Mouse (Mus musculus): ENCODE results near the gene Rgl1. TPM values are rescaled to one million over a fixed set of nuclear protein-coding genes. Genes with fewer than 3 reads are reported as not detected.
A peak's percentile ranks its signal among the peaks of the same experiment; 100 is the strongest.

Gene Rgl1
- polyA plus RNA-seq, 1 experiment, result 7.6 TPM

GRCm38 (mm10) chr1:152761791-152762190 lies 4.4 kb downstream of the Rgl1 start:
- Histone ChIP-seq H3K27me3 (ENCODE audit: control insufficient read depth, insufficient read depth, insufficient read length) (no peaks in the 10 kb centered on the region), H3K4me3 (ENCODE audit: insufficient read depth, poor library complexity, severe bottlenecking) (no peak overlapping the region), H3K79me3 (ENCODE audit: low read depth) (no peaks in the 10 kb centered on the region), H3K79me2 (ENCODE audit: control insufficient read depth, insufficient read depth) (peaks cover 2% of the 10 kb centered on the region), H3ac (ENCODE audit: control insufficient read depth, insufficient read length, low read depth) (no peak overlapping the region), H3K36me3 (ENCODE audit: control insufficient read depth, insufficient read depth) (no peaks in the 10 kb centered on the region)
- TF ChIP-seq MYOD1 (IDR thresholded peaks at IDR 0.05; ENCODE audit: control insufficient read depth, insufficient read length, low read depth) (no peak), MYOG (IDR thresholded peaks at IDR 0.05; ENCODE audit: control insufficient read depth, extremely low read depth, insufficient read length) (no peak), CEBPB (IDR thresholded peaks at IDR 0.05; ENCODE audit: low read depth) (no peak), CTCF (IDR thresholded peaks at IDR 0.05; ENCODE audit: control insufficient read depth, insufficient read depth, insufficient read length) (no peak), USF1 (IDR thresholded peaks at IDR 0.05; ENCODE audit: low read depth) (no peak)

- no peaks in the 10 kb centered on the region for H3K36me3 ChIP-seq (ENCODE audit: control insufficient read depth, insufficient read depth)
- H3K79me2 ChIP-seq (ENCODE audit: control insufficient read depth, insufficient read depth), result no peaks in the 10 kb centered on the region
- no peak within 1 kb of the TSS for H3K4me3 ChIP-seq (ENCODE audit: insufficient read depth, poor library complexity, severe bottlenecking)
- no peaks in the 10 kb centered on the region for H3K79me3 ChIP-seq (ENCODE audit: low read depth)
- H3K27me3 ChIP-seq (ENCODE audit: control insufficient read depth, insufficient read depth, insufficient read length), result no peaks in the 10 kb centered on the region
- H3ac ChIP-seq (ENCODE audit: control insufficient read depth, insufficient read length, low read depth), result no peak within 1 kb of the TSS
- TF ChIP-seq MYOD1 (IDR thresholded peaks at IDR 0.05; ENCODE audit: control insufficient read depth, insufficient read length, low read depth) (no peak), MYOG (IDR thresholded peaks at IDR 0.05; ENCODE audit: control insufficient read depth, extremely low read depth, insufficient read length) (no peak), FOSL1 (IDR thresholded peaks at IDR 0.05; ENCODE audit: insufficient read depth, low read length, poor library complexity, severe bottlenecking) (no peak), CEBPB (IDR thresholded peaks at IDR 0.05; ENCODE audit: low read depth) (no peak), MAX (IDR thresholded peaks at IDR 0.05) (no peak), CTCF (IDR thresholded peaks at IDR 0.05; ENCODE audit: control insufficient read depth, insufficient read depth, insufficient read length) (no peak), USF1 (IDR thresholded peaks at IDR 0.05; ENCODE audit: low read depth) (no peak)
These were observed 15.7 kb downstream of the Rgl1 start, which contains the start of gene Apobec4 for GRCm38 (mm10) chr1:152750312-152750965. Gene Apobec4, plus strand, starts transcription at chr1:152750551.

- no peaks in the 10 kb centered on the region for H3K36me3 ChIP-seq (ENCODE audit: control insufficient read depth, insufficient read depth)
- H3K4me3 ChIP-seq (ENCODE audit: insufficient read depth, poor library complexity, severe bottlenecking), result no peak overlapping the region
- H3K27me3 ChIP-seq (ENCODE audit: control insufficient read depth, insufficient read depth, insufficient read length), result no peaks in the 10 kb centered on the region
- H3K79me2 ChIP-seq (ENCODE audit: control insufficient read depth, insufficient read depth), result no peaks in the 10 kb centered on the region
- no peaks in the 10 kb centered on the region for H3K79me3 ChIP-seq (ENCODE audit: low read depth)
- TF ChIP-seq USF1 (IDR thresholded peaks at IDR 0.05; ENCODE audit: low read depth) (no peak), MYOG (IDR thresholded peaks at IDR 0.05; ENCODE audit: control insufficient read depth, extremely low read depth, insufficient read length) (no peak), MYOD1 (IDR thresholded peaks at IDR 0.05; ENCODE audit: control insufficient read depth, insufficient read length, low read depth) (no peak), FOSL1 (IDR thresholded peaks at IDR 0.05; ENCODE audit: insufficient read depth, low read length, poor library complexity, severe bottlenecking) (no peak), MAX (IDR thresholded peaks at IDR 0.05) (no peak), CEBPB (IDR thresholded peaks at IDR 0.05; ENCODE audit: low read depth) (no peak), CTCF (IDR thresholded peaks at IDR 0.05; ENCODE audit: control insufficient read depth, insufficient read depth, insufficient read length) (no peak)
- no peak overlapping the region for H3ac ChIP-seq (ENCODE audit: control insufficient read depth, insufficient read length, low read depth)
These were observed 16.9 kb downstream of the Rgl1 start for GRCm38 (mm10) chr1:152749276-152749675.

- no peaks in the 10 kb centered on the region for H3K36me3 ChIP-seq (ENCODE audit: control insufficient read depth, insufficient read depth)
- TF ChIP-seq CEBPB (IDR thresholded peaks at IDR 0.05; ENCODE audit: low read depth) (no peak), FOSL1 (IDR thresholded peaks at IDR 0.05; ENCODE audit: insufficient read depth, low read length, poor library complexity, severe bottlenecking) (no peak), MYOG (IDR thresholded peaks at IDR 0.05; ENCODE audit: control insufficient read depth, extremely low read depth, insufficient read length) (no peak), MAX (IDR thresholded peaks at IDR 0.05) (no peak), USF1 (IDR thresholded peaks at IDR 0.05; ENCODE audit: low read depth) (no peak), CTCF (IDR thresholded peaks at IDR 0.05; ENCODE audit: control insufficient read depth, insufficient read depth, insufficient read length) (no peak), MYOD1 (IDR thresholded peaks at IDR 0.05; ENCODE audit: control insufficient read depth, insufficient read length, low read depth) (no peak)
- no peak overlapping the region for H3K4me3 ChIP-seq (ENCODE audit: insufficient read depth, poor library complexity, severe bottlenecking)
- no peaks in the 10 kb centered on the region for H3K79me2 ChIP-seq (ENCODE audit: control insufficient read depth, insufficient read depth)
- H3K79me3 ChIP-seq (ENCODE audit: low read depth), result no peaks in the 10 kb centered on the region
- H3ac ChIP-seq (ENCODE audit: control insufficient read depth, insufficient read length, low read depth), result no peak overlapping the region
- no peaks in the 10 kb centered on the region for H3K27me3 ChIP-seq (ENCODE audit: control insufficient read depth, insufficient read depth, insufficient read length)
These were observed 19.7 kb downstream of the Rgl1 start for GRCm38 (mm10) chr1:152746426-152746825.

- no peak overlapping the region for H3ac ChIP-seq (ENCODE audit: control insufficient read depth, insufficient read length, low read depth)
- no peaks in the 10 kb centered on the region for H3K79me3 ChIP-seq (ENCODE audit: low read depth)
- H3K79me2 ChIP-seq (ENCODE audit: control insufficient read depth, insufficient read depth), result no peaks in the 10 kb centered on the region
These were observed 22.9 kb downstream of the Rgl1 start for GRCm38 (mm10) chr1:152743095-152743826.

More at GRCm38 (mm10) chr1:152743095-152743826, 22.9 kb downstream of the Rgl1 start:
- Histone ChIP-seq H3K27me3 (ENCODE audit: control insufficient read depth, insufficient read depth, insufficient read length) (no peaks in the 10 kb centered on the region), H3K4me3 (ENCODE audit: insufficient read depth, poor library complexity, severe bottlenecking) (no peak overlapping the region), H3K36me3 (ENCODE audit: control insufficient read depth, insufficient read depth) (no peaks in the 10 kb centered on the region)
- TF ChIP-seq CTCF (IDR thresholded peaks at IDR 0.05; ENCODE audit: control insufficient read depth, insufficient read depth, insufficient read length) (no peak), MYOD1 (IDR thresholded peaks at IDR 0.05; ENCODE audit: control insufficient read depth, insufficient read length, low read depth) (peak; percentile 14)
